Mouse (Mus musculus) ES-Bruce4 (cell line): ENCODE results near the gene Nipal3. TPM values are rescaled to one million over a fixed set of nuclear protein-coding genes. Genes with fewer than 3 reads are reported as not detected.
A peak's percentile ranks its signal among the peaks of the same experiment; 100 is the strongest.

ENCODE experiments used
- H3K27ac ChIP-seq: 2 replicates; pipeline ENCODE4 v1.5.1; 2012; ENCODE audit warnings: low read length, inconsistent platforms; ENCODE audit not compliant: insufficient read depth
- H3K27me3 ChIP-seq: 2 replicates; pipeline ENCODE4 v1.6.1; 2012; ENCODE audit warnings: mild to moderate bottlenecking, low read length, inconsistent platforms; ENCODE audit not compliant: control insufficient read depth, poor library complexity, insufficient read depth, severe bottlenecking
- H3K36me3 ChIP-seq: 2 replicates; pipeline ENCODE4 v1.6.1; 2012; ENCODE audit warnings: inconsistent platforms, mild to moderate bottlenecking, low read length, moderate library complexity; ENCODE audit not compliant: control insufficient read depth, poor library complexity, insufficient read depth, severe bottlenecking
- H3K4me1 ChIP-seq: one replicate; pipeline ENCODE4 v1.8.1; 2011; ENCODE audit warnings: low read length; ENCODE audit not compliant: control insufficient read depth, insufficient read depth
- H3K4me3 ChIP-seq: 2 replicates; pipeline ENCODE4 v1.5.1; 2011; ENCODE audit warnings: low read depth, mild to moderate bottlenecking, low read length
- H3K9ac ChIP-seq: 2 replicates; pipeline ENCODE4 v1.6.1; 2012; ENCODE audit warnings: low read depth, mild to moderate bottlenecking, inconsistent platforms; ENCODE audit not compliant: poor library complexity, severe bottlenecking
- H3K9me3 ChIP-seq: replicated peaks from 2 replicates; pipeline ENCODE4 v1.6.1; 2012; ENCODE audit warnings: mild to moderate bottlenecking, low read length, inconsistent platforms; ENCODE audit not compliant: control insufficient read depth, poor library complexity, insufficient read depth, severe bottlenecking
- CTCF ChIP-seq: IDR thresholded peaks from one replicate; pipeline ENCODE4 v1.8.1; 2011; ENCODE audit warnings: low read depth, low read length
- EP300 ChIP-seq: IDR thresholded peaks from 2 replicates; pipeline ENCODE4 v1.6.1; 2011; ENCODE audit warnings: low read depth, low read length; ENCODE audit not compliant: insufficient read depth
- POLR2A ChIP-seq: IDR thresholded peaks from one replicate; pipeline ENCODE4 v1.8.1; 2011; ENCODE audit warnings: low read length; ENCODE audit not compliant: insufficient read depth
- polyA plus RNA-seq: library from polyadenylated mRNA; stranded (reverse); fragments of >200 nt; gene quantifications from 2 replicates; pipeline ENCODE4 v1.2.4, GENCODE M21; 2011; ENCODE audit warnings: low read depth; ENCODE audit not compliant: missing spikeins, insufficient read depth, insufficient read length

The Nipal3 gene
- polyA plus RNA-seq, 1 experiment, result 17.5 TPM

- no peak for TF ChIP-seq POLR2A
- no peak for TF ChIP-seq CTCF
- no peak for TF ChIP-seq EP300
- H3K36me3 ChIP-seq, result 0 out of 2 replicates have a peak, but pooled peaks cover 3% of the 10 kb centered on the region
- H3K4me3 ChIP-seq, result no peak overlapping the region
- no peaks in the 10 kb centered on the region for H3K27me3 ChIP-seq
- no peak overlapping the region for H3K27ac ChIP-seq
- H3K4me1 ChIP-seq, result no peaks in the 10 kb centered on the region
- H3K9ac ChIP-seq, result no peak overlapping the region
- 0 out of 2 replicates have a peak, but pooled peaks cover 4% of the 10 kb centered on the region for H3K9me3 ChIP-seq
These were observed 69.2 kb downstream of the Nipal3 start for GRCm38 (mm10) chr4:135425625-135426024.

DNA sequence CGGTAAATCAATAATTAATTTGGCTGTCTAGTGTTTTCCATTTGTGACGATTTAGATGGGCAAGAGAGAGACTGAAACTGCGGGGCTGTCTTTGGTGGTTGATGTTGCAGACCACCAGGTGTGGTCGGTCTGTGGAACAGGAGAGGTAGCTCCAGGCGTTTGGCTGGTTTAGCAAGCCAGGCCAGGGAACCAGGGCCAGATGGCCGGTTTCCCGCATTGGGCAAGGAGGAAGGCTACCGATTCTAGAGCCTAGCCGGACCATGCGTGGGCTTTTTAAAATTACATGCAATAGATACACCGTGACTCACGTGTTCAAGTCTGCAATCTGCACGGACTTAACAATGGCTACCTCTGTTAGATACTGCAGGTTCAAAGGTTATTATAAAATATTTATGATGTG is 73.9 kb downstream of the Nipal3 start:
- Histone ChIP-seq H3K27me3 (no peaks in the 10 kb centered on the region), H3K4me3 (no peak overlapping the region), H3K9me3 (no peaks in the 10 kb centered on the region), H3K27ac (no peak overlapping the region), H3K9ac (no peak overlapping the region), H3K4me1 (no peaks in the 10 kb centered on the region), H3K36me3 (peaks cover 3% of the 10 kb centered on the region; the same call in 1 of the 2 replicates)
- TF ChIP-seq POLR2A (no peak), EP300 (no peak), CTCF (no peak)

DNA sequence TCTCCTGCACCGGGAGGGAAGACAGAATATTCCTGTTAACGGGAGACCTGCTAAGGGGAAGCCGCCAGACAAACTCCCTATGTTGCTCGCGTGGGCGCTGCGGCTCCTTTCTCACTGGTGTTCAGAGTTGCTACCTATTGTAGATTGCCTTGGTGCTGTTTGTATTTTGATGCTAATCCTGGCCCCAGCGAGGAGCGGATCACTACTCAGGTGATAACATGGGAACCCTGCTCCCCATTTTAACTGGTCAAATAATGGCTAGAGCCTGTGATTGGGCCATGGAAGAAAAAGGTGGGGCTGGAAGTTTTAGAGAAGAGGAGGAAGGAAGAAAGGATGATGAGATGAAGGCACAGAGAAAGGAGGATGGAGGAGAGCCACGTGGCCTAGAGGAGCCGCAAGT is 74.4 kb downstream of the Nipal3 start:
- Histone ChIP-seq H3K4me1 (no peaks in the 10 kb centered on the region), H3K9ac (0 out of 2 replicates have a peak overlapping the region, but pooled peaks have one; percentile 23), H3K27ac (no peak overlapping the region), H3K27me3 (no peaks in the 10 kb centered on the region), H3K9me3 (no peaks in the 10 kb centered on the region), H3K4me3 (peak overlapping the region; percentile 70), H3K36me3 (peaks cover 3% of the 10 kb centered on the region; the same call in 1 of the 2 replicates)
- TF ChIP-seq POLR2A, result no peak
- TF ChIP-seq EP300, result no peak
- TF ChIP-seq CTCF, result no peak

- peak overlapping the region; percentile 70 for H3K4me3 ChIP-seq
- no peaks in the 10 kb centered on the region for H3K27me3 ChIP-seq
- 0 out of 2 replicates have a peak overlapping the region, but pooled peaks have one; percentile 23 for H3K9ac ChIP-seq
- no peak for TF ChIP-seq EP300
- TF ChIP-seq POLR2A, result peak; percentile 19
- no peak for TF ChIP-seq CTCF
- H3K9me3 ChIP-seq, result no peaks in the 10 kb centered on the region
- H3K27ac ChIP-seq, result no peak overlapping the region
- H3K36me3 ChIP-seq, result peaks cover 3% of the 10 kb centered on the region; the same call in 1 of the 2 replicates
- no peaks in the 10 kb centered on the region for H3K4me1 ChIP-seq
These were observed 74.8 kb downstream of the Nipal3 start for GRCm38 (mm10) chr4:135419996-135420395.

- H3K9ac ChIP-seq, result no peak overlapping the region
- H3K4me3 ChIP-seq, result no peak overlapping the region
- no peaks in the 10 kb centered on the region for H3K27me3 ChIP-seq
- no peaks in the 10 kb centered on the region for H3K9me3 ChIP-seq
- H3K36me3 ChIP-seq, result no peaks in the 10 kb centered on the region; the same call in 1 of the 2 replicates
- TF ChIP-seq CTCF (no peak), EP300 (no peak), POLR2A (no peak)
- H3K4me1 ChIP-seq, result no peaks in the 10 kb centered on the region
- no peak overlapping the region for H3K27ac ChIP-seq
These were observed 78.5 kb downstream of the Nipal3 start for GRCm38 (mm10) chr4:135416367-135416766.

DNA sequence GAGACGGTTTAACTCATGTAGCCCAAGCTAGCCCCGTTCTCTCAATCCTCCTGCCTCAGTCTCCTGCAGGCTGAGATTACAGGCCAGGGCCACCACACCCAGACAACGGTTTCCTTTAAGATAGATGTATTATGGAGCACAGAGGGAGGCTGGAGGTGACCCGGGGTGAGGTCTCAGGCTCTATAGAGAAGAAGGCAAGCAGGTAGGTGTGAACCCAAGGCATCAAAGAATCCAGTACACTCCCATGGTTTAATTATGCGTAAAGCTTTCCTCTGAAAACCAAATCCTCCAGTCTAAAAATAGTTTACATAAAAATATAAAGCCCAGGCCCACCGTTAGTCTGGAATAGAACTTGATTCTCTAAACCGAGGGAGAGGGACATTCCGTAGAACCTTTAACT is 81.3 kb downstream of the Nipal3 start:
- H3K9ac ChIP-seq, result no peak overlapping the region
- no peaks in the 10 kb centered on the region for H3K4me1 ChIP-seq
- H3K27me3 ChIP-seq, result no peaks in the 10 kb centered on the region
- H3K36me3 ChIP-seq, result no peaks in the 10 kb centered on the region; the same call in 1 of the 2 replicates
- H3K4me3 ChIP-seq, result no peak overlapping the region
- H3K9me3 ChIP-seq, result no peaks in the 10 kb centered on the region
- no peak overlapping the region for H3K27ac ChIP-seq
- TF ChIP-seq POLR2A (no peak), EP300 (no peak), CTCF (no peak)
